Mouse (Mus musculus): Measurements from ENCODE around the gene Nav2. TPM values are rescaled to one million over a fixed set of nuclear protein-coding genes. Genes with fewer than 3 reads are reported as not detected.

Gene Nav2
- polyA plus RNA-seq, 1 experiment from 2014 or later = 18.2 TPM

- WGBS = 31% methylated on average over 4 of the region's 4 CpGs
- Histone ChIP-seq H3K27me3 (ENCODE audit: control insufficient read depth, insufficient read depth, low read length) (no peaks in the 10 kb centered on the region), H3K9me3 (replicated peaks; ENCODE audit: control insufficient read depth, low read length) (no peaks in the 10 kb centered on the region), H3K4me1 (ENCODE audit: control insufficient read depth, insufficient read depth, low read length) (no peaks in the 10 kb centered on the region), H3K27ac (ENCODE audit: low read length) (no peak overlapping the region), H3K9ac (ENCODE audit: low read length) (no peak overlapping the region), H3K36me3 (ENCODE audit: control insufficient read depth, insufficient read depth, low read length) (no peaks in the 10 kb centered on the region), H3K4me3 (replicated peaks; ENCODE audit: low read length) (no peak overlapping the region), H3K4me2 (ENCODE audit: low read depth, low read length) (no peak overlapping the region)
- no peak for ATAC-seq (ENCODE audit: insufficient read depth, low FRiP score)
These were observed 29.7 kb downstream of the Nav2 start for GRCm38 (mm10) chr7:48938190-48938589.

GRCm38 (mm10) chr7:48948381-48949108 is 40.0 kb downstream of the Nav2 start:
- Histone ChIP-seq H3K4me3 (replicated peaks; ENCODE audit: low read length) (no peak overlapping the region), H3K9me3 (replicated peaks; ENCODE audit: control insufficient read depth, low read length) (no peaks in the 10 kb centered on the region), H3K4me2 (ENCODE audit: low read depth, low read length) (no peak overlapping the region), H3K27ac (ENCODE audit: low read length) (no peak overlapping the region), H3K27me3 (ENCODE audit: control insufficient read depth, insufficient read depth, low read length) (no peaks in the 10 kb centered on the region), H3K36me3 (ENCODE audit: control insufficient read depth, insufficient read depth, low read length) (no peaks in the 10 kb centered on the region), H3K9ac (ENCODE audit: low read length) (no peak overlapping the region), H3K4me1 (ENCODE audit: control insufficient read depth, insufficient read depth, low read length) (no peaks in the 10 kb centered on the region)
- ATAC-seq (ENCODE audit: insufficient read depth, low FRiP score) = no peak
- WGBS = 77% methylated on average over 4 of the region's 4 CpGs

DNA sequence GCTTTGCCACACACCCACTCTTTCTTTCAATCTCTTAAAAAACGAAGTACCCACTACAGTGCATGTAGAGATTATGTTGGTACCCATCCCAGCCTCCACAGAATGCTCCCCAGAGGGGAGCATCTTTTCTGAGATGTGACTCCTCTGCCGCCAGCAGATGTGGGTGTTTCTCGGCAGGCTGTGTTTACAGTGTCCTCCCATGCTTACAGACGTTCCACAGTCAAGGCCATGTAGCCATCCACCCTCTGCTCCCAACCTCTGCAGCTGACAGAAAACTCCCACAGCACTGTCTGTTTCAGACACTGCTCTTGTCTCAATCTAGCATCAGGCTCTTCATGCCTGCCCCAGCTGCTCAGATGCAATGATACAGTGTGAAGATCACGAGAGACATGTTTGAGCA is 46.0 kb downstream of the Nav2 start:
- WGBS = 62% methylated on average over 5 of the region's 5 CpGs
- Histone ChIP-seq H3K9ac (ENCODE audit: low read length) (no peak overlapping the region), H3K4me2 (ENCODE audit: low read depth, low read length) (no peak overlapping the region), H3K9me3 (replicated peaks; ENCODE audit: control insufficient read depth, low read length) (no peaks in the 10 kb centered on the region), H3K36me3 (ENCODE audit: control insufficient read depth, insufficient read depth, low read length) (no peaks in the 10 kb centered on the region), H3K4me3 (replicated peaks; ENCODE audit: low read length) (no peak overlapping the region), H3K4me1 (ENCODE audit: control insufficient read depth, insufficient read depth, low read length) (peaks cover 7% of the 10 kb centered on the region; the same call in 1 of the 2 replicates), H3K27ac (ENCODE audit: low read length) (no peak overlapping the region), H3K27me3 (ENCODE audit: control insufficient read depth, insufficient read depth, low read length) (peaks cover 6% of the 10 kb centered on the region)
- ATAC-seq (ENCODE audit: insufficient read depth, low FRiP score) = no peak

DNA sequence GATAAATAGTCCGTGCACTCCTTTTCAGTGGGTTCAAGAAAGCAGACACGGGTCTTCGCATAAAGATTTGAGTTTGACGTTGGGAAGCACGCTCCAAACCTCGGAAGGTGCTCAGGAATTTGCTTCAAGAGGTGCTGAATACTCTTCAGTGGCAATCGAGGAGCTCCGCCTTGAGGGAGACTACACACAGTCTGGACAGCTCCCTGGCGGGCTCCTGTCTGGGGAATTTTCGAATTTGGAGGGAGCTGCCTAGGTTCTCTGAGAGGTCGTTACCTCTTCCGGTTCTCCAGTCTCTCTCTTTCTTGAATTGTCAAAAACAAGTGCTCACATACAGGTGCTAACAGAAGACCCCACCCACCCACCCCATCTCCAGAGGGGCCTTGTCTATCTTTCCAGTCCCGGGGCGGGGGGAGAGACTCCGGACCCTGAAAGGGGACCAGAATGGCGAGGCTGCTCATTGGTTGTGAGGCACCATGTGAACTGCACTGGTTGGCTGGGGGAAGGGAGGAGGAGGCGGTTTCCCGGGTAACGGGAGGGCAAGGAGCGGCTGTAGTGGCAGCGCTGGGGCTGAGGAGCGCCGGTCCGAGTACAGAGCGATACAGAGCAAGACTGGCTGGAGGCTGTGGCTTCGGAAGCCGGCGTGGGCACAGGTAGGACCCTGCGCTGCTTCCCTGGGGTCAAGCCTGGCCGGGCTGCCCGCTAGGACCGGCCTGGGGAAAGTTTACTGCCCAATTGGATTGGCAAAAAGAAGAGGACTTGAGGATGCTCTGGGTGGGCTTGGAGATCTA is 50.2 kb downstream of the Nav2 start:
- peak; percentile 90 for ATAC-seq (ENCODE audit: insufficient read depth, low FRiP score)
- Histone ChIP-seq H3K4me2 (ENCODE audit: low read depth, low read length) (peak overlapping the region; percentile 57), H3K27me3 (ENCODE audit: control insufficient read depth, insufficient read depth, low read length) (peaks cover 37% of the 10 kb centered on the region), H3K9ac (ENCODE audit: low read length) (no peak overlapping the region), H3K4me1 (ENCODE audit: control insufficient read depth, insufficient read depth, low read length) (peaks cover 8% of the 10 kb centered on the region; the same call in 1 of the 2 replicates), H3K9me3 (replicated peaks; ENCODE audit: control insufficient read depth, low read length) (no peaks in the 10 kb centered on the region), H3K4me3 (replicated peaks; ENCODE audit: low read length) (peak overlapping the region; percentile 29), H3K36me3 (ENCODE audit: control insufficient read depth, insufficient read depth, low read length) (no peaks in the 10 kb centered on the region), H3K27ac (ENCODE audit: low read length) (no peak overlapping the region)
- 2% methylated on average over 32 of the region's 32 CpGs for WGBS

GRCm38 (mm10) chr7:48959316-48959661 is 50.8 kb downstream of the Nav2 start:
- H3K4me2 ChIP-seq (ENCODE audit: low read depth, low read length) = peak overlapping the region; percentile 57
- H3K9me3 ChIP-seq (replicated peaks; ENCODE audit: control insufficient read depth, low read length) = no peaks in the 10 kb centered on the region
- H3K4me3 ChIP-seq (replicated peaks; ENCODE audit: low read length) = peak overlapping the region; percentile 29
- no peak for ATAC-seq (ENCODE audit: insufficient read depth, low FRiP score)
- H3K27ac ChIP-seq (ENCODE audit: low read length) = no peak overlapping the region
- 15% methylated on average over 13 of the region's 13 CpGs for WGBS
- peaks cover 8% of the 10 kb centered on the region; the same call in 1 of the 2 replicates for H3K4me1 ChIP-seq (ENCODE audit: control insufficient read depth, insufficient read depth, low read length)
- no peaks in the 10 kb centered on the region for H3K36me3 ChIP-seq (ENCODE audit: control insufficient read depth, insufficient read depth, low read length)
- H3K27me3 ChIP-seq (ENCODE audit: control insufficient read depth, insufficient read depth, low read length) = peaks cover 37% of the 10 kb centered on the region
- no peak overlapping the region for H3K9ac ChIP-seq (ENCODE audit: low read length)

DNA sequence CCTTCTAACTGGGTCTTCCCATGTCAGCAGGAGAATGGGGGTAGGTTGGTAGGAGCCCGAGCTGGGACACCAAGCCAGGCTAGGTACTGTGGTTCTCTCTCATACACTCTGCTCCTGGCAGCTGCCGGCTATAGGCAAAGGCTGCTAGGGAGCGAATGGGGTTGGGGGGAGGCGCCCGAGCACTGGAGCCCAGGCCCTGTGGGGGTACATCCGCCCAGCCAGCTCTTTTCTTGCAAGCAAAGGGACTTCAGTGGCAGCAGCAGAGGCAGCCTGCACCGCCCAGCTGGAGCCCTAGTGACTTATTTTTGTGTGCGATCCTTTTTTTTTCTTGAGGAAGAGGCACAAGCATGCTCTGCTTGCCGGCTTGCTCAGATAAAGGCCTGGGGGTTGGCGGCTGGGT is 51.6 kb downstream of the Nav2 start:
- no peak for ATAC-seq (ENCODE audit: insufficient read depth, low FRiP score)
- 25% methylated on average over 10 of the region's 10 CpGs for WGBS
- no peaks in the 10 kb centered on the region for H3K36me3 ChIP-seq (ENCODE audit: control insufficient read depth, insufficient read depth, low read length)
- no peak overlapping the region for H3K4me3 ChIP-seq (replicated peaks; ENCODE audit: low read length)
- peaks cover 37% of the 10 kb centered on the region for H3K27me3 ChIP-seq (ENCODE audit: control insufficient read depth, insufficient read depth, low read length)
- H3K9ac ChIP-seq (ENCODE audit: low read length) = no peak overlapping the region
- H3K4me1 ChIP-seq (ENCODE audit: control insufficient read depth, insufficient read depth, low read length) = peaks cover 8% of the 10 kb centered on the region; the same call in 1 of the 2 replicates
- H3K9me3 ChIP-seq (replicated peaks; ENCODE audit: control insufficient read depth, low read length) = no peaks in the 10 kb centered on the region
- no peak overlapping the region for H3K4me2 ChIP-seq (ENCODE audit: low read depth, low read length)
- H3K27ac ChIP-seq (ENCODE audit: low read length) = no peak overlapping the region

DNA sequence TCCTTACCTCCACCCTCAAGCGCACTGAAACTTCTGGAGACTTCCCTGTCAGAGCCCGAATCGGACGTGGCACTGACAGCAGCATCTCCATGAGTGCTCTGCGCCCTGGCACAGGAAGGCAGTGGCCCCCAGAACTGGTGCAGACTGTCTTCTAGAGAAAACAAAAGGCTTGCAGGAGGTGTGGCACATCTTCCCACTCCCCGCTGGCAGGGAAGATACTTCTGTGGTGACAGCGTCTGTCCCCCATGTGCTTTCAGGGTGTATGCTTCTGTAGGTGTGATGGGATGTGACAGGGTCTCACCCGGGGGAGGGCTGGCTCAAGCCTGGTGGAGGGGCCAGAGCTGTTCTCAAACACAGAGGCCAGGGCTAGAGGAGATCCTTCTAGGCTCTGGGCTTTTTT is 53.0 kb downstream of the Nav2 start:
- H3K9ac ChIP-seq (ENCODE audit: low read length) = no peak overlapping the region
- H3K27me3 ChIP-seq (ENCODE audit: control insufficient read depth, insufficient read depth, low read length) = peaks cover 37% of the 10 kb centered on the region
- WGBS = 57% methylated on average over 8 of the region's 8 CpGs
- H3K27ac ChIP-seq (ENCODE audit: low read length) = no peak overlapping the region
- no peak overlapping the region for H3K4me3 ChIP-seq (replicated peaks; ENCODE audit: low read length)
- no peak overlapping the region for H3K4me2 ChIP-seq (ENCODE audit: low read depth, low read length)
- peaks cover 8% of the 10 kb centered on the region; the same call in 1 of the 2 replicates for H3K4me1 ChIP-seq (ENCODE audit: control insufficient read depth, insufficient read depth, low read length)
- no peaks in the 10 kb centered on the region for H3K36me3 ChIP-seq (ENCODE audit: control insufficient read depth, insufficient read depth, low read length)
- no peaks in the 10 kb centered on the region for H3K9me3 ChIP-seq (replicated peaks; ENCODE audit: control insufficient read depth, low read length)
- ATAC-seq (ENCODE audit: insufficient read depth, low FRiP score) = no peak

DNA sequence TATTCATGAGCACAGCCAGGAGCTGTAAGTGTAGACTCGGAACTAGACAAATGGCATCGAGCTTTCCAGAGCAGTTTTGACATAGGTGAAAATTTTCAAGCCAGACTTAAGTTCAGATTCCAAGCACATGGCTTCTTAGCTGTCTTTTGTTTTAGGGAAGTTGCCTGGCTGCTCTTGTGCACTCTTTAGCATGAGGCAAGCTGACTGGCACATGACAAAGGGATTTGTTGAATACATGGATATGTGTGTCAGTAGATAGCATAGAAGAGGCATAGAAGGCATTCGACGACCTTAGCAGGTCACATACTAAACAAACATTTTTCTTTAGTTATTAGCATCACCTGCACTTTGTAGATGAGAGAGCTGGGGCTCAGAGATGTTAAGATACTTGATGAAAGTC is 53.4 kb downstream of the Nav2 start:
- Histone ChIP-seq H3K4me3 (replicated peaks; ENCODE audit: low read length) (no peak overlapping the region), H3K9me3 (replicated peaks; ENCODE audit: control insufficient read depth, low read length) (no peaks in the 10 kb centered on the region), H3K36me3 (ENCODE audit: control insufficient read depth, insufficient read depth, low read length) (no peaks in the 10 kb centered on the region), H3K27ac (ENCODE audit: low read length) (no peak overlapping the region), H3K4me1 (ENCODE audit: control insufficient read depth, insufficient read depth, low read length) (peaks cover 8% of the 10 kb centered on the region; the same call in 1 of the 2 replicates), H3K4me2 (ENCODE audit: low read depth, low read length) (no peak overlapping the region), H3K27me3 (ENCODE audit: control insufficient read depth, insufficient read depth, low read length) (peaks cover 37% of the 10 kb centered on the region), H3K9ac (ENCODE audit: low read length) (no peak overlapping the region)
- ATAC-seq (ENCODE audit: insufficient read depth, low FRiP score) = no peak
- WGBS = 61% methylated on average over 4 of the region's 4 CpGs

DNA sequence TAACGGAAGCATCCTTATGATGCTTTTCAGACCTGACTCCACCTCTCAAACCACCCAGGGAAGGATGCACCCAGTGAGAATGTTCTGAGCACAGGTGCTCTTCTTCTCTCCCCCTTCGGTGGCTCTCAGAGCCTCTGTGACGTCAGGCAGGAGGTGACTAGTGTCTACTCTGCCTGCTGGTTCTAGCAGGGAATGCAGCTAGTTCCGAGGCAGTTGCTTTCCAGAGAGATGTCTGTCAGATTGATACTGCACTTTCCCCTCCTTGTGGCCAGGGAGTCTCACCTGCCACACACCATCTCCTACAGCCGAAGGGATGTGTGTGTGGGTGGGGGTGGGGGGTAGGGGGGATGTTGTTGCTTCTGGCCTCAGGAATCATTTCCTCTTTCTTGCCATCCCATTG is 54.6 kb downstream of the Nav2 start:
- H3K9me3 ChIP-seq (replicated peaks; ENCODE audit: control insufficient read depth, low read length) = no peaks in the 10 kb centered on the region
- peaks cover 37% of the 10 kb centered on the region for H3K27me3 ChIP-seq (ENCODE audit: control insufficient read depth, insufficient read depth, low read length)
- no peak for ATAC-seq (ENCODE audit: insufficient read depth, low FRiP score)

More for the DNA sequence above, 54.6 kb downstream of the Nav2 start:
- peaks cover 8% of the 10 kb centered on the region; the same call in 1 of the 2 replicates for H3K4me1 ChIP-seq (ENCODE audit: control insufficient read depth, insufficient read depth, low read length)
- H3K27ac ChIP-seq (ENCODE audit: low read length) = no peak overlapping the region
- no peak overlapping the region for H3K4me3 ChIP-seq (replicated peaks; ENCODE audit: low read length)
- H3K4me2 ChIP-seq (ENCODE audit: low read depth, low read length) = no peak overlapping the region
- WGBS = 41% methylated on average over 5 of the region's 5 CpGs
- H3K9ac ChIP-seq (ENCODE audit: low read length) = no peak overlapping the region
- H3K36me3 ChIP-seq (ENCODE audit: control insufficient read depth, insufficient read depth, low read length) = no peaks in the 10 kb centered on the region
